Mouse (Mus musculus) c-Kit-positive CD71-positive TER-119-positive erythroid progenitor cells, embryonic 14.5 days (primary cell): ENCODE measurements around the gene Zfp433.
"Not testable (repeated sequence)": the region's sequence is repeated elsewhere in the genome, so short reads cannot be mapped to it uniquely, and the experiment has no call there.

Source experiments
- DNase-seq: peaks from one replicate; pipeline ENCODE4 v3.0.0-alpha.2; 2013; ENCODE audit warnings: low spot score

Gene Zfp433

DNA sequence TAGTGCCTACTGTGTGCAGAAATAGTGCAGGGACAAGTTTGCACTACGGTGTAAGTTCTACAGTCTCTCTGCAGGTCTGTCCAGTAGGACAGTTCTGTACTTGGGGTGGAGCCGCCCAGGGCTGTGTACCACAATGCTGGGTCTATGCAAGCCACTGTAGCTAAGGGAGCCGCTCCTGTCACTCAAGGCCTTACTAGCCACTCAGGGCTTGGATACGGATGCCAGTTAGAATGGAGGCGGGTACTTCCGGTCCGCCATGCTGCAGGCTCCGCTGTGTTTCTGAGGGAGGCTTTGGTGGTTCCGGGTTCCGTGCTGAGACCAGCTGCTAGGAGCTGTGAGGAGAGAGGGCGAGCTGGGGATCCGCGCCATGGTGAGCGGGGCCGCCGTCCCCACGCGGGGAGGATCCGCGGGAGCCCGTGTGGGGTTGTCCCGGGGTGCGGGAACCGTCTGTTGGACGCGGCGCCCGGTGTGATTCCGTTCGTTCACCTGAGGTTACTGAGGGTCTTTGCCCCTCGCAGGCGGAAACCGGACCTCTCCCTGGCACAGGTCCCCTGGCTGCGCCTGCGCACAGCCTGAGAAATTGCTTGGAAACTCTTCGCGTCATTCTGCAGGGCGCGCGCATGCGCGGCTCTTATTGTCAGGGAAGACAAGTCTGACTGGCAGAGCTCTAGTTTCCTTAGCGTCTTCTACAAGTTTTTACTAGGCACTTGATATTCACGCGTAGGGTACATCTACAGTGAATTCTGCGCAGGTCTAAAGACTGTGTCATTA is at the start of gene Zfp433:
Gene Zfp433, plus strand, starts transcription at position 295 of the 771 bp plus-strand sequence.
- not testable (repeated sequence) for DNase-seq

DNA sequence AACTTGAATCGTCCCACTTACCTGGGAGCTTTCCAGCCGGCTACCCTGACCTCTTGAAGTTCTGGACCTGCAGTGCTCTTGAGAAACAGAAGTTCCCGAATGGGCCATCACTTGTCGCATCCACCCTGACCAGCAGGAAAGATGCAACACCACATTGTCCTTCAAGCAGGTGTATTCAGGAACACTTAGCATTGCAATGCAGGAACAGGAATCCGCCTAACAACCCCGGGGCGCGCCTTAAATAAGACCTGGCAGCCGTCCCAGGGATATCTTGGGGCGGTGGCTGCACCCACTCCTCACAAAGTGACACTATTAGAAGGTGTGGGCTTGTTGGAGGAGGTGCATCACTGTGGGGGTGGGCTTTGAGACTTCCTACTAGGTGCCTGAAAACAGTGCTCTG is 49.4 kb upstream of the Zfp433 start:
- no peak for DNase-seq

DNA sequence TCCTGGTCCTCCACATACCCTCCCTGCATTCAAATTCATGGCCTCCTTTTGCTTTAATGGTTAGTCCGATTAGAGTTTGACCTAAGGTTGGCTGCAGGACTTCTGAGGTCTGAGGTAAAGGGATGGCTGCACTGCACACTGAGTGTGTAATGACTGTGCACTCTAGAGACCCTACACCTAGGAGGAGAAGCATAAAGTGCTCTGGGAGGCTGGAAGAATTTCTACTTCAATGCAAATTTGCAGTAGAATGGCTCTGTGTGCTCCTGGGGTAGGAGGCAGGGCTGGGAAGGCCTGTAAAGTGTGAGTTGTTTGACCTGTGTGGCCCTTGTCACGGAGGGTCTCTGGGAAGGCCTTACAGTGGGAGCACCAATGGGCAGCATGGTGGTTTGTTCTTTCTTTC is 48.5 kb upstream of the Zfp433 start:
- no peak for DNase-seq

DNA sequence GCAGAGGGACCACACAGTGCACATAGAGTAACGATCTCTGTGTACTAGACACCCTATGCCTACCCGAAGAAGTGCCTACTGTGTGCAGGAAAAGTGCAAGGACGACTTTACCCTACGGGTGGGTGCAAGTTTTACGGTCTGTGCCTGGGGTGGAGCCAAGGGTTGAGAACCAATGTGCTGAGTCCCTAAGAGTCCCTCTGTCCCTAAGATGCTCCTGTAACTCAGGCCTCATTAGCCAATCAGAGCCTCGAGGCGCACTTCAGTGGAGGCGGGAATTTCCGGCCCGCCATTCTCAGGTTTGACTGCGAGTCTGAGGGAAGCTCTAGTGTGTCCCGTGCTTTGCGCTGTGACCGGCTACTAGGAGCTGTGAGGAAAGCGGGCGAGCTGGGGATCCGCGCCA is 17.5 kb upstream of the Zfp433 start:
- not testable (repeated sequence) for DNase-seq

DNA sequence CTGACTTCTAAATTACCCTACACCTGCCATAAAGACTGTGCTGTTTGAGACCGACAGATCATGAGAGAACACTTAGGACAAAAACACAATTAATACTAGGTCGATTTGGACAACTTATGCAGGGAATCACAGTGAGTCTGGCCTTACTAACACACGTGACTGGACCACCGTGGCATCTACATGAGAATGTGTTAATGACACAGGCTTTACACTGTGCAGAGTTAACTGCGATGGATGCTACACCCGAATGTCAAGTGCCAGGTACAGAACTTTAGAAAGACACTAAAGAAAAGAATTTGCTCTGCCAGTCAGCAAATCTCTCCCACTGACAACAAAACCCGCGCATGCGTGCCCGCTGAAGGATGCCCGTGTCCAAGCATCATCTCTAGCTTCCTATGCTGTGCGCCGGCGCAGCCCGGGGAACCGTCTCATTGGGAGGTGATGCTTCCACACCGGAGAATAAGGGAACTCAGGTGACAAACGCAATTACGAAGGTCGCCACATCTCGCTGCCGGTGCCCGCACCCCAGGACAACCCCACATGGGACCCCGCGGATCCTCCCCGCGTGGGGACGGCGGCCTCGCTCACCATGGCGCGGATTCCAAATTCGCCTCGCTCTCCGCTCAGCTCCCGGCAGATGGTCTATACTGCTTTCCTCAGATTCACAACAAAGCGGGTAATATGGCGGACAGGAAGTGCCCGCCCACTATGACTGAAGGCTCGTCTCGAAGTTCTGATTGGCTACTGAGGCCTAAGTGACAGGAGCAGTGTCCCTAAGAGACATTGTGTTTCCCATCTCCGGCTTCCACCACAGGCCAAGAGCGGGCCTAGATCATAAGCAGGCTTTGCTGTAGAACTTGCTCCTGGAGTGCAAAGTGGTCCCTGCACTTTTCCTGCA is 66.1 kb downstream of the Zfp433 start, which contains the start of gene Gm3055:
Gene Gm3055, minus strand, starts transcription at position 656 of the 898 bp plus-strand sequence.
- DNase-seq: not testable (repeated sequence)

DNA sequence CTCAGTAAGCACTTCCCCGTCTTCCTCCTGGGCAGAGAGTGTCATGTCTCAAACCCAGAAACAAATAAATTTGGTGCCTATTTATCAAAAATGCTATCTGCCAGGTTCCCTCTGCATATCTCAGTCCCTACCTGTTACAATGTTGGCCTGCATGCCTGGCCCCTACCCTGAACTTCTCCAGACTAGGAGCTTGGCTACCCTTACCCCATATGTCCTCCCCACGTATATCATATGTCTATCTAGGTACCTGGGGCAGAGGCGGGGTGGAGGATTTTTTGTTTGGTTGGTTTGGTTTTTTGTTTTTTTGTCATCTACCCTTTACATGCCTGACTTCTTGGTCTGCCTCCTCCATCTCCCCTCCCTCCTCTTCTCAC is 66.8 kb downstream of the Zfp433 start:
- DNase-seq: not testable (repeated sequence)
